Mouse (Mus musculus) CH12.LX (cell line): ENCODE measurements around the gene Lrrtm4. TPM values are rescaled to one million over a fixed set of nuclear protein-coding genes. Genes with fewer than 3 reads are reported as not detected.

Experiments
- DNase-seq: peaks from one replicate; pipeline ENCODE4 v3.0.0-alpha.2; 2013; ENCODE audit errors: extremely low read depth
- H3K27ac ChIP-seq: 2 replicates; pipeline ENCODE4 v1.5.1; 2012; ENCODE audit warnings: low read depth, mild to moderate bottlenecking, control low read depth, moderate library complexity; ENCODE audit not compliant: insufficient read depth
- H3K27me3 ChIP-seq: replicated peaks from 2 replicates; pipeline ENCODE3; 2012; ENCODE audit warnings: inconsistent platforms
- H3K36me3 ChIP-seq, 2 experiments: replicated peaks in 1 of 2; 2 replicates each; pipeline versions ENCODE3 to v1.6.1; 2012; ENCODE audit warnings: inconsistent platforms in 1 of 2, low read length in 1 of 2, mild to moderate bottlenecking in 1 of 2, mixed read lengths in 1 of 2, moderate library complexity in 1 of 2; ENCODE audit not compliant: control insufficient read depth in 1 of 2, insufficient read depth in 1 of 2
- H3K4me1 ChIP-seq, 2 experiments: 2 replicates each; pipeline ENCODE4 v1.6.1; 2012; ENCODE audit warnings: inconsistent platforms in 1 of 2, moderate library complexity in 1 of 2; ENCODE audit not compliant: insufficient read depth in 2 of 2, control insufficient read depth in 1 of 2
- H3K4me2 ChIP-seq: 2 replicates; pipeline ENCODE4 v1.6.1; 2012; ENCODE audit warnings: low read depth, mild to moderate bottlenecking, control low read depth; ENCODE audit not compliant: poor library complexity, insufficient read depth, severe bottlenecking
- H3K4me3 ChIP-seq, 3 experiments: fragments of 150-350 bp in 1 of 3; sonication (generic) in 1 of 3; replicated peaks in 1 of 3; 2 replicates each; pipeline versions ENCODE3 to v1.5.1; 2011 to 2012; ENCODE audit warnings: low read depth in 2 of 3, low read length in 2 of 3, mild to moderate bottlenecking in 2 of 3, moderate library complexity in 2 of 3, control low read depth in 1 of 3, improper control_type of control experiment in 1 of 3, inconsistent platforms in 1 of 3, mixed read lengths in 1 of 3; ENCODE audit not compliant: poor library complexity in 1 of 3
- H3K79me2 ChIP-seq: replicated peaks from 2 replicates; pipeline ENCODE4 v1.6.1; 2012; ENCODE audit warnings: mild to moderate bottlenecking, moderate library complexity; ENCODE audit not compliant: control insufficient read depth, poor library complexity, insufficient read depth, severe bottlenecking; ENCODE audit errors: extremely low read depth
- H3K9ac ChIP-seq: 2 replicates; pipeline ENCODE4 v1.6.1; 2012; ENCODE audit warnings: low read depth, mild to moderate bottlenecking, control low read depth, moderate library complexity; ENCODE audit not compliant: insufficient read depth
- H3K9me3 ChIP-seq: replicated peaks from 2 replicates; pipeline ENCODE3; 2012; ENCODE audit warnings: low read length, inconsistent platforms, mixed read lengths
- E2F4 ChIP-seq: IDR thresholded peaks from 2 replicates; pipeline ENCODE4 v1.6.1; 2011; ENCODE audit warnings: low read depth, low read length, improper control_type of control experiment; ENCODE audit not compliant: insufficient replicate concordance
- EP300 ChIP-seq: IDR thresholded peaks from 2 replicates; pipeline ENCODE4 v1.6.1; 2011; ENCODE audit warnings: low read length, improper control_type of control experiment
- ETS1 ChIP-seq: conservative IDR thresholded peaks from 2 replicates; pipeline ENCODE4 v1.6.1; 2012; ENCODE audit warnings: low read depth, mild to moderate bottlenecking, inconsistent platforms, low read length, improper control_type of control experiment, moderate library complexity
- HCFC1 ChIP-seq: IDR thresholded peaks from 2 replicates; pipeline ENCODE4 v1.6.1; 2012; ENCODE audit warnings: low read depth, mild to moderate bottlenecking, inconsistent platforms, low read length, improper control_type of control experiment
- JUN ChIP-seq: IDR thresholded peaks from 2 replicates; pipeline ENCODE4 v1.6.1; 2011; ENCODE audit warnings: low read depth, mild to moderate bottlenecking, low read length, improper control_type of control experiment, moderate library complexity; ENCODE audit not compliant: insufficient read depth
- KAT2A ChIP-seq: IDR thresholded peaks from 2 replicates; pipeline ENCODE4 v1.6.1; 2012; ENCODE audit warnings: low read length, improper control_type of control experiment, inconsistent platforms; ENCODE audit not compliant: insufficient replicate concordance
- MAFK ChIP-seq: IDR thresholded peaks from 2 replicates; pipeline ENCODE4 v1.6.1; 2011; ENCODE audit warnings: low read length, improper control_type of control experiment; ENCODE audit not compliant: insufficient replicate concordance
- MAZ ChIP-seq: IDR thresholded peaks from 2 replicates; pipeline ENCODE4 v1.6.1; 2012; ENCODE audit warnings: low read depth, mild to moderate bottlenecking, inconsistent platforms, low read length, improper control_type of control experiment, moderate library complexity
- MYC ChIP-seq: IDR thresholded peaks from 2 replicates; pipeline ENCODE4 v1.6.1; 2011; ENCODE audit warnings: low read depth, mild to moderate bottlenecking, improper control_type of control experiment, low read length
- NELFE ChIP-seq: IDR thresholded peaks from 2 replicates; pipeline ENCODE4 v1.6.1; 2011; ENCODE audit warnings: low read depth, low read length, improper control_type of control experiment
- RCOR1 ChIP-seq: conservative IDR thresholded peaks from 2 replicates; pipeline ENCODE4 v1.6.1; 2012; ENCODE audit warnings: low read depth, mild to moderate bottlenecking, inconsistent platforms, low read length, improper control_type of control experiment
- SIN3A ChIP-seq: IDR thresholded peaks from 2 replicates; pipeline ENCODE4 v1.6.1; 2012; ENCODE audit warnings: low read length, improper control_type of control experiment, inconsistent platforms
- USF2 ChIP-seq: conservative IDR thresholded peaks from 2 replicates; pipeline ENCODE4 v1.6.1; 2011; ENCODE audit warnings: low read depth, low read length, improper control_type of control experiment
- ZC3H11A ChIP-seq: IDR thresholded peaks from 2 replicates; pipeline ENCODE4 v1.6.1; 2012; ENCODE audit warnings: low read depth, mild to moderate bottlenecking, inconsistent platforms, low read length, improper control_type of control experiment
- ZMIZ1 ChIP-seq: IDR thresholded peaks from 2 replicates; pipeline ENCODE4 v1.6.1; 2012; ENCODE audit warnings: low read depth, mild to moderate bottlenecking, inconsistent platforms, low read length, improper control_type of control experiment
- dilution Hi-C: fragments of 300-500 bp; cut with MboI; formaldehyde crosslinking; loops from 2 replicates; pipeline ENCODE4 v1.14.3; 2020; ENCODE audit warnings: low sequenced_read_pairs; ENCODE audit not compliant: extremely low pct_unique_long_range_greater_than_20kb, extremely low pct_ligation_motif_present
- in situ Hi-C: fragments of 300-500 bp; cut with MboI; formaldehyde crosslinking; loops from 3 replicates; pipeline ENCODE4 v1.14.3; 2019; ENCODE audit warnings: low sequenced_read_pairs, low pct_ligation_motif_present, low pct_unique_long_range_greater_than_20kb, mixed read lengths
- polyA plus RNA-seq: library from polyadenylated mRNA; unstranded; fragments of >175 nt; gene quantifications from 2 replicates; pipeline ENCODE4 v1.2.1, GENCODE M21; 2012; ENCODE audit warnings: low read depth; ENCODE audit not compliant: insufficient read length
- total RNA-seq, 2 experiments: library from RNA; depleted of rRNA; stranded (reverse); fragments of 300-350 nt in 1 of 2; fragments of >200 nt in 1 of 2; gene quantifications; 2 replicates each; pipeline ENCODE4 v1.2.3; 2012 to 2014

Gene Lrrtm4
- total and polyA plus RNA-seq, 3 experiments: not detected

DNA sequence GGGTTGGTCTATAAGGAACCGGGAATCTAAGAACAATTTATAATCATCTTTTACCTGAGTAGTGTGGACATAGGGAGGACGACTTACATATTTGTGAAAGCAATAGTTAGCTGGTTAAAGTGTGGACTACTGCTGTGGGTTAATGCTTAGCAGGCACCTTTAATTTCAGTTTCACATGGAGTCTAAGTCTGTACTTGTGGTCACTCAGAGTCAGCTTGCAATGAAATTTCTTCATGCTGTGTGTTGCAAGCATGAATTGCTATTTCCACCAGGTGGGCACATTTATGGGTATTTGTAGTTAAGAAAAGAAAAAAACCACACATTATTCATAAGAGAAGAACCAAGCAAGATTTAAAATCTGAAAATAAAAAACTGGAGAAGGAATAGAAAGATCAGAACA lies 558.5 kb downstream of the Lrrtm4 start:
- Histone ChIP-seq H3K27me3 (no peaks in the 10 kb centered on the region), H3K79me2 (no peaks in the 10 kb centered on the region), H3K4me1 (no peaks in the 10 kb centered on the region), H3K27ac (no peak overlapping the region), H3K36me3 (no peaks in the 10 kb centered on the region), H3K9ac (no peak overlapping the region), H3K4me2 (no peak overlapping the region), H3K9me3 (peaks cover 14% of the 10 kb centered on the region), H3K4me3 (no peak overlapping the region)
- no peak for DNase-seq
- TF ChIP-seq RCOR1: no peak
- TF ChIP-seq E2F4: no peak
- dilution Hi-C loops: no loop called here
- in situ Hi-C loops: no loop called here

DNA sequence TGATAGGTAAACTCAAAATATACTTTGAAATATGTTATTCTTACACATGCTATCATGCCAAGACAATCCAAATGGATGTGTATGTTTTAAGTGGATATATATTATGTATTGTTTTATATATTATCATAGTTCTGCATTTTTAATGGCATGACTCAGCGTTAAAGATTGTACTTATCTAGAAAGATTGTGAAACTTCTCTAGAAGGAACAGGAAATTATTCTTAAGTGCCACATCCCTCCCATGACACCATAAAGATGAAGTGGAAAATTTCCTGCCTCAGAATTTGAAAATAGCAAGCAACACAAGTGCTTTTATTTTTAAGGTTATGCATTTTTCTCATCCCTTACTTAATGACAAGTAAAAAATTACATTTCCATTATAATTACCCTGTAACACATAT lies 563.5 kb downstream of the Lrrtm4 start:
- Histone ChIP-seq H3K79me2 (no peaks in the 10 kb centered on the region), H3K9me3 (peaks cover 21% of the 10 kb centered on the region), H3K4me1 (no peaks in the 10 kb centered on the region), H3K27me3 (no peaks in the 10 kb centered on the region), H3K4me2 (no peak overlapping the region), H3K4me3 (no peak overlapping the region), H3K36me3 (no peaks in the 10 kb centered on the region), H3K27ac (no peak overlapping the region), H3K9ac (no peak overlapping the region)
- TF ChIP-seq ZC3H11A: no peak
- no peak for TF ChIP-seq ZMIZ1
- TF ChIP-seq E2F4: no peak
- no peak for TF ChIP-seq MYC
- in situ Hi-C loops (no loop called here), dilution Hi-C loops (no loop called here)
- no peak for DNase-seq

- H3K9ac ChIP-seq: no peak overlapping the region
- H3K9me3 ChIP-seq: peaks cover 22% of the 10 kb centered on the region
- no peaks in the 10 kb centered on the region for H3K36me3 ChIP-seq
- no peak overlapping the region for H3K4me2 ChIP-seq
- in situ Hi-C loops: no loop called here
- TF ChIP-seq KAT2A: no peak
- no peak for TF ChIP-seq RCOR1
- no peak for TF ChIP-seq SIN3A
- TF ChIP-seq, all 38 proteins: peak for 0
- no peak for DNase-seq
- Histone ChIP-seq H3K4me1 (no peaks in the 10 kb centered on the region), H3K27ac (no peak overlapping the region), H3K4me3 (no peak overlapping the region), H3K79me2 (no peaks in the 10 kb centered on the region), H3K27me3 (no peaks in the 10 kb centered on the region)
- dilution Hi-C loops: no loop called here
Observed at GRCm38 (mm10) chr6:80589776-80590175, 571.1 kb downstream of the Lrrtm4 start.

DNA sequence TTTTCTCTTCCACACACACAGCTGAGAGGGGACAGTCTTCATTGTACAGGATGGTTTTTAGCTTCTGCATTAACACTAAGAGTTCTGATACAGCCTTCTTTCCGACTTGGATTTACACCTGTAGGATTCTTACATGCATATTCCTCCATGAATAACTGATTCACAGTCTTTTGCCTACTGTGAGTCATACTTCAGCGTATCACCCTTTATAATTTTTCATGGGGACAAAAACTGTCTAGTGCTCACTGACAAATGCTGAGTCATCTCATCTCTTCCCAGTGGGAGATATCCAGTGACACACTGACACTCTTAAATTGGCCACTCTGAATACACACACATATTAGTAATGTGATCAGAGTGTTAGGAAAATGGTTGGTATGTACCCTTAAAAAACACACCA lies 600.8 kb downstream of the Lrrtm4 start:
- TF ChIP-seq RCOR1 (no peak), JUN (no peak), MAFK (no peak), USF2 (no peak), ZMIZ1 (no peak), NELFE (no peak), EP300 (no peak), ETS1 (no peak), MAZ (no peak), HCFC1 (no peak)
- Histone ChIP-seq H3K4me3 (no peak overlapping the region), H3K4me1 (no peaks in the 10 kb centered on the region), H3K9me3 (peaks cover 32% of the 10 kb centered on the region), H3K9ac (no peak overlapping the region), H3K36me3 (no peaks in the 10 kb centered on the region), H3K27me3 (no peaks in the 10 kb centered on the region), H3K4me2 (no peak overlapping the region), H3K79me2 (no peaks in the 10 kb centered on the region), H3K27ac (no peak overlapping the region)
- no peak for DNase-seq
- dilution Hi-C loops (no loop called here), in situ Hi-C loops (no loop called here)
